Mouse (Mus musculus) ES-Bruce4 (cell line): ENCODE results near the gene Mamdc2.

ENCODE experiments used
- CTCF ChIP-seq: IDR thresholded peaks from one replicate; pipeline ENCODE4 v1.8.1; 2011; ENCODE audit warnings: low read depth, low read length
- EP300 ChIP-seq: IDR thresholded peaks from 2 replicates; pipeline ENCODE4 v1.6.1; 2011; ENCODE audit warnings: low read depth, low read length; ENCODE audit not compliant: insufficient read depth
- POLR2A ChIP-seq: IDR thresholded peaks from one replicate; pipeline ENCODE4 v1.8.1; 2011; ENCODE audit warnings: low read length; ENCODE audit not compliant: insufficient read depth

- no peak for TF ChIP-seq EP300
- TF ChIP-seq POLR2A, result no peak
- TF ChIP-seq CTCF, result no peak
Observed at GRCm38 (mm10) chr19:23299987-23300386, 148.3 kb downstream of the Mamdc2 start.
